Mouse (Mus musculus) olfactory bulb, adult 2 months (tissue): ENCODE measurements at regions not wholly inside any gene's neighbourhood (a gene's known extent, or its start where the extent isn't known, plus 50 kb on each side); places are given as distances from the start of the nearest gene placed in this dataset.

Experiments used
- CTCF ChIP-seq: fragments of 200-500 bp; IDR thresholded peaks from 2 replicates; pipeline ENCODE4 v1.5.1; 2012; ENCODE audit warnings: low read depth, mild to moderate bottlenecking, low read length, moderate library complexity; ENCODE audit not compliant: insufficient read depth
- POLR2A ChIP-seq: fragments of 200-500 bp; IDR thresholded peaks from 2 replicates; pipeline ENCODE4 v1.6.1; 2012; ENCODE audit warnings: mild to moderate bottlenecking, low read depth, low read length, moderate library complexity; ENCODE audit not compliant: insufficient read depth

- TF ChIP-seq CTCF (no peak), POLR2A (no peak)
Measured at GRCm38 (mm10) chr14:64534194-64534593, 430.1 kb downstream of the Prss52 start.
